Mouse (Mus musculus) T-helper 1 cell (primary cell): ENCODE measurements at regions not wholly inside any gene's neighbourhood (a gene's known extent, or its start where the extent isn't known, plus 50 kb on each side); places are given as distances from the start of the nearest gene placed in this dataset.

Experiments
- in situ Hi-C: fragments of 300-600 bp; cut with MboI, MseI; formaldehyde crosslinking; loops from one replicate; pipeline ENCODE4 v1.15.1; 2025; ENCODE audit warnings: high pct_unique_total_duplicates

GRCm38 (mm10) chr10:37325514-37326167, 186.9 kb upstream of the Marcks start:
- in situ Hi-C loops, result no loop called here

DNA sequence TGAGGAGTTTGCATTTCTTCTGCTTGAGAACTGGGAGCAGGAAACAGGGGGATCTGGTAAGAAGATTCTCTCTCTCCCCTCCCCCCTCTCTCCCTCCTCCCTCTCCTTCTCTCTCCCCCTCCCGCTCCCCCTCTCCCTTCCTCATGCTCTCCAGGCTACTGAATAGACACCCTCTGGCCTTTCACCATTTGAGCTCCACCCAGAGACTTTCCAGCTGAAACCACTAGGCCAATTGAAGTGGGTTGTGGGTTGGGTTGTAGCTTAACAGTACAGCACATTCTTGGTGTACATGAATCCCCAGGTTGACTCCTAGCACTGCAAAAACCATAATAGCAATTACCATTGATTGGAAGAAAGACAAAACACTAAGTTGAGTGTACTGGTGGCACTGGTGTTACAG, 185.0 kb upstream of the Marcks start:
- in situ Hi-C loops, result no loop called here

- in situ Hi-C loops, result no loop called here
Observed at GRCm38 (mm10) chr10:37322809-37323208, 184.1 kb upstream of the Marcks start.

DNA sequence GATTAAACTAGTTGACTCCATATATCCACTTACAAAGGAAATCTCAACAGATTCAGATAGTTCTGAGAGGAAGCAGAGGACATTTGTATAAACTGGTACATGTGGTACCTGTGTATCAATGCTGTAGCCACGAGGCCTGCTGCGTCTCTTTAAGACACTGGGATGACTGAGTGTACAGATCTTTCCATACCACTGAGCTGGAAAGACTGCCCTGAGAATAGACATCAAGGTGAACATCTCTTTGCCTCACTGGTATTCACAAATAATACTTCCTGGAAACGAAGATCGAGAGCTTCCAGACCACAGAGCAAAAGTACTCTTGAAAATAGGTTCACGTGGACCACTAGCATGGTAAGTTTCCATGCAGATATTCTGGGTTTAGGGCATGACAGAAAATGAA, 183.6 kb upstream of the Marcks start:
- in situ Hi-C loops, result no loop called here

DNA sequence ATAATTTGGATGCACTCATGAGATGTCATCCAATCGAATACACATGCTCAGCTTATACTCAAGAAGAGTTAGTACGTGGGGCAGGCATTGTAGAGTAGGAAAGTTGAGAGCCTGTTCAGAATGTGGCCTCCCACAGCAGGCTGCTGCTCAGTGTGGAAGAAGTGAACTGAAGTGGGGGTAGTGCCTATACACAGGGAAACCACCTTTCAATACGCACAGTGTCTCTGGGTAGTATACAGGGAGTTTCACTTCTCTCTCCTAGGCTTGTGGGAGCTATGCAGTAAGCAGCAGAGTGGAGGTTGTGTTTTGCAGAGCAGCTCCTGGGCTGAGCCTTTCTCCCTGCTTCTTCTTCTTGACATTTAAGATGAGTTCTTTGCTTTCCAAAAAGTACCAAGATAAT, 182.5 kb upstream of the Marcks start:
- in situ Hi-C loops, result no loop called here

DNA sequence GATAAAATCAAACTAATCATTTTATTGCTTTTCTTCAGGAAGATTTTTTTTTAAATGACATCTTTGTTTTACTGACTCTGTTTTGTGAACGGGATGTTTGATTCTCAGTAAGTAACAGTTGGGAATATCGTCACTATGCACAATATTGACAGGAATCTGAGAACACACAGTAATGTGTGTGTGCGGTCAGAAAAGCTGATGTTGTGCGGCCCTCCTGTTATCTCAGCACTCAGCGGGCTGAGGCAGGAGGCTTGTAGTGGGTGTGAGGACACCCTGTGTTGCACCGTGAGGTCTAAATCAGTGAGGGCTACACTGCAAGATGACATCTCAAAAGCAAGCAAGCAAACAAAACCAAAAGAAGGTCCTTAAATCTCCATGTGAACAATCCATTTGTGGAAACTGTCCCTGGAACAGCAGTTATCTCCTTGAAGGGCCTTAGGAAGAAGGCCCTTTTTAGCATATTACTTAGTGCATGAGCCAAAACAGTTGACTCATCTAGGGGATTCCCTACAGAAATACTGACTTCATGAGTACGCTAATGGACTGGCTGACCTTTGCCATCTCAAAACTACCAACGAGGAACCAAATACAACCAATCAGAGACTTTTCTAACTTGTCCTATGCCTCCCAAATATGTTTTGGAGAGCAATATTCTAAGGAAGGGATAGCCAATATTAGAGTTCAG, 181.2 kb upstream of the Marcks start:
- in situ Hi-C loops, result no loop called here

GRCm38 (mm10) chr10:37316701-37317100, 178.0 kb upstream of the Marcks start:
- in situ Hi-C loops, result no loop called here

- in situ Hi-C loops, result no loop called here
Observed at GRCm38 (mm10) chr10:37315804-37316203, 177.1 kb upstream of the Marcks start.

DNA sequence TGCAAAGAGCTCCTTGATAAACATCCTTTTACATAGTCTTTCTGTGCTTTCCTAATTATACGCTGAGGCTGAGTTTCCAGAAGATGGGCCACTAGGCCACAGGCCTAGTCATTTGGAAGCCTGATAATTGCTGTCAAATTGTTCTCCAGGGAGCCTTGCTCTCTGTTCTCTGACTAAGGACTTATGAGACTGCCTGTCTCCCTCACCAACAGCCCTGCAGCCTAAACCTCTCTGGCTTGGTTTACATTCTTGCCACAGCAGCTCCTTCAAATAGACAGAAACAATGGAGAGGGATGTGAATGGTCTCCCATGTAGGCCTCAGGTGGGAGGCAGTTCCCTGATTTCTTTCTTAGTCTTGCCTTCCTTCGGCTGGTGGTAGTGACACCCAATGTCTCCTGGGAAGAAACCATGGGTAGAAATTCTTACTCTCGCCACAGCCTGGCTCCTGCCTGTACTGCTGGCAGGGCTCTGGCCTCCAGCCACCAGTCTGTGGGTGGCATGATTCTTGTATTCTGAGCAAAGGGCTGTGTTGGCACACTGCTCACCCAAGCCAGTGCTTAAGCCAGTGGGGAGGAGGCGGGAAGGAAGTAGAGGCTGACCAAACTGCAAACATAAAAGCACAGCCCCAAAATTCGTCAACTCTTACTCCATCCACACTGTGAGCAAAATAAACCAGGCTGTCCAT, 176.2 kb upstream of the Marcks start:
- in situ Hi-C loops, result no loop called here

DNA sequence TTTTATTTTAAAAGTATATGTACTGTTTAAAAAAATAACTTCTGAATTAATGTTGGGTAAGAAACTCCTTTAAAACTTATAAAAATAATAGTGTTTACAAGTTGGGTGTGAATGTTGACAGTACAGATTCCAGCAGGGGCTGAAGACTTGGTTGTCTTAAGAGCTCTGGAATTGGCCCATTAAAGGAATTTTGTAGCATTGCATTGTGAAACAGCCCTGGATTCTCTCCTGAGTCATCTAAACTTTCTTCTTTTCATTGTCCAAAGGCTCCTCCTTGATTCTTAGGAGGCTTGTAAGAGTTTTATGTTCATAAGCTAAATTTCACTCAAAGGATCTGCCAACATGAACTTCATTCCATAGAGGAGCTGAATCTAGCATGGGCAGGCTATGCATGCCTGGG, 174.7 kb upstream of the Marcks start:
- in situ Hi-C loops, result no loop called here

DNA sequence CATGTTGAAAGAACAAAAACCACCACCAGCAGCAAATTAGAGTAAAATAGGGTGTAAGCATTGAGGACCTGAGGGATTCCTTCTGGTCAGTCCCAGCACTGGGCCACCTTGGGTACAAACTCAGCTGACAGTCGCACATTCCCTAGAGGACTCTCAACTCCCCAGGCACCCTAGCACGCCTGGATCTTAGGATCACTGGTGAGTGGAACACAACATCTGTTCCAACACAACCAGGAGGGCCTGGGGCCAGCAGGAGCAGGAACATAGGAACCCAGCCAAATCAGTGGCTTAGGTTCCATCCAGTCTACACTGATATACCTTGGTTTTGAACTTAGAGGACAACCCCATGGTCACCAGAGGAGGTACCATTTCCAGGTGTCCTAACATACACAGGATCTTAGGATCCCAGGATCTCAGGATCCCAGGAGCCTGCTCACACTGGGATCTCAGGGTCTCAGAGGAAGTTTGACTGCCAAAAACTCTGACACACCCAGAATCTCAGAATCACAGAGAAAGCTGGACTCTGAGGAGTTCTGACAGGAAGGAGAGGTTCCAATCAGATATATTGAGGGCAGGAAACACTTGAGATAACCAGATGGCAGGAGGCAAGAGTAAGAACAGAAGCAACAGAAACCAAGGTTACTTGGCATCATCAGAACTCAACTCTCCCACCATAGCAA, 171.7 kb upstream of the Marcks start:
- in situ Hi-C loops, result no loop called here

DNA sequence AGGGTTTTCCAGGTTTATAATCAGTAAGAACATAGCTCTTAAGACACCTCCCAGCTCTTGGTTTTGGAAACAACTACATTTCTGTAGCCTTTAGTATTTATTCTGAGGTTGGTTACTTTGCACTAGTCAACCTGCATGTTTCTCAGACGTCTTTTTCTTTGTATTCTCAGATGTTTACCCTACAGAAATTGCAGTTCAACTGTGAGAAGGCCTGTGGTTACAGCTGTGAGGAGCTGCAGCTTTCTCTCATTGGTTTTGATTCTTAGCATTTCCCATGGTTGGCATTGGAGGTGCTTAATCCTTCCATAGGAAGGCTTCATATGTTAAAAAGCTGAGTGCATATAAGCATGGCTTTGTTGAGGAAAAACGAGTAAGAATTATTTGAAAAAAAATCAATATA, 165.9 kb upstream of the Marcks start:
- in situ Hi-C loops, result no loop called here

GRCm38 (mm10) chr10:37300181-37300889, 161.6 kb upstream of the Marcks start:
- in situ Hi-C loops, result no loop called here

DNA sequence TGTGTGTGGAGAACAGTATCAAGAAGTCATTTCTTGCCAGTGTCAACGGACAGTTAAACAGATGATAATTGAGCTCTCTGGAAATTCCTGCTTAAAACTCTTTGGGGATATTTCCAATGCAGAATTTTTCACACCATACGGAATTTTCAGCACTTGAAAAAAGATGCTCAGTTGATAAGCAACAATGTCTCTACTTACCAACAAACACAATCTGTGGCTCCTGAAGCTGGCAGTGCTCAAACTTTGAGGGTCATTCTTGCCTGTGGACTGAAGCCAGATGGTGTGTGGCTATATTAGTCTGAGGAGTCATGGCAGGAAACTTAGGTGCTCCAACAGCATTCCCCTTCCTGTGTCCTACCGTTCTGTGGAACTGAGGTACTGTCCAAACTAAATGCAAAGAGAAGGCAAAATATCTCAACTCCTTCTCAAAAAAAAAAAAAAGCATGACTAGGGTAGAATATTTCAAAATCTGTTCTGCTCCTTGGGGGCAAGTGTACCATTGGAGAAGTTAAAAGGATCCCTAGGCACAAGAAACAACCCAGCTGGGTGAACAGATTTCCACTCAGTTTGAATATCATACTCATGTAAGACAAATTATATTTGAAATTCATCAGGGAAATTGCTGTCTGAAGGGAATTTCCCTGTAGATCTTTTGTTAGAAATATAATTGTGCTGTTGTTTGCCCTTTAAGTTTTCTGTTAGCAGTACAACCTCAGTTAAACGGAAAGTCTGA, 160.1 kb upstream of the Marcks start:
- in situ Hi-C loops, result no loop called here

- in situ Hi-C loops, result loop anchor here (5.0 kb wide), 1 partner anchor 53 kb away; no protein-coding TSS in a partner anchor
Observed at GRCm38 (mm10) chr10:37294231-37294630, 155.5 kb upstream of the Marcks start.

- in situ Hi-C loops, result loop anchor here (5.0 kb wide), 1 partner anchor 54 kb away; no protein-coding TSS in a partner anchor
Observed at GRCm38 (mm10) chr10:37293292-37293691, 154.6 kb upstream of the Marcks start.

GRCm38 (mm10) chr10:37291639-37292495, 153.1 kb upstream of the Marcks start:
- in situ Hi-C loops, result loop anchor here (5.0 kb wide), 1 partner anchor 55 kb away; no protein-coding TSS in a partner anchor

GRCm38 (mm10) chr10:37289964-37290704, 151.4 kb upstream of the Marcks start:
- in situ Hi-C loops, result loop anchor here (5.0 kb wide), 1 partner anchor 57 kb away; no protein-coding TSS in a partner anchor

DNA sequence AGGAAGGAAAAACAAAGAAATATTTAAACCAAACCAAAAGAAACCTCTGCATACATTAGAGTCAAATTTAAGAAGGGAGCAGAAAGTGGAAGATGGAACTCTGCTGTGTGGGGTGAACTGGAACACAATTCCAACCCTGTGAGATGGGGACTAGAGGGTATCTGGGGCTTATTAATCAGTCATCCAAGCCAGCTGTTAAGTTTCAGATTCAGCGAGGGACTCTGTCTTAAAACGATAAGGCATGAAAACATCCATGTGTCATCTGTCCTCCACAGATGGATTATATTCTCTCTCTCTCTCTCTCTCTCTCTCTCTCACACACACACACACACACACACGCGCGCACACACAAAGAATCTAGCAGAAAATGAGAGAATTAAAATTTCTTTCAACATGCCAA, 147.6 kb upstream of the Marcks start:
- in situ Hi-C loops, result no loop called here
